Mouse (Mus musculus): ENCODE measurements around the gene Rnaseh2c. TPM values are rescaled to one million over a fixed set of nuclear protein-coding genes. Genes with fewer than 3 reads are reported as not detected.
A peak's percentile ranks its signal among the peaks of the same experiment; 100 is the strongest.

Gene Rnaseh2c
- polyA plus RNA-seq (2015; fragmentation: Nextera tagmentation; extraction: Ambion mirVana), result 73.8 and 81.0 TPM in 2 replicates

DNA sequence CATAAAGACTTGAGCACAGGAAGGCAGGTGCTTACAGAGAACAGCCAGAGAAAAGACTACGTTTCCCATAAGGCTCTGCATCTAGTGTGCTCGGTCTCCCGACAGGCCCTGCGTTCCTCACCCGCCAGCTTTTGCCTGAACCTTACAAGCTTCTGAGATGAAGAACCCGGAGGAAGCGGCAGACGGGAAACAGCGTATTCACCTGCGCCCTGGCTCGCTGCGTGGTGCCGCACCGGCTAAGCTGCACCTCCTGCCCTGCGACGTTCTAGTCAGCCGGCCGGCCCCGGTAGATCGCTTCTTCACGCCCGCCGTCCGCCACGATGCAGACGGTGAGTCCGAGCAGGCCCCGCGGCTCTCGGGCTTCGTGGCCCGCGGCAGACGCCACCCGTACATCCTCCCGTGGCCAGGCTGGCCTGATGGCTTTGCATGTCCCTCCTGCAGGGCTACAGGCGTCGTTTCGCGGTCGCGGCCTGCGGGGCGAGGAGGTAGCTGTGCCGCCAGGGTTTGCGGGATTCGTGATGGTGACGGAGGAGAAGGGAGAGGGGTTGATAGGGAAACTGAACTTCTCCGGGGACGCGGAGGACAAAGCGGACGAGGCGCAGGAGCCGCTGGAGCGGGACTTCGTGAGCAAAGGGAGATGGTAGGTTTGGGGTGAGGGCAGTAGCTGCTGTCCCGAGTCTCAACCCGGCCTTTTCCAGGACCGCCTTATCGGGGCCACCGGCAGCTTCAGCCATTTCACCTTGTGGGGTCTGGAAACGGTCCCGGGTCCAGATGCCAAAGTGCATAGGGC is at the start of gene Rnaseh2c:
Gene Rnaseh2c, plus strand, starts transcription at position 122 of the 790 bp plus-strand sequence.
- Histone ChIP-seq H3K9me3 (ENCODE audit: control insufficient read depth) (no peaks in the 10 kb centered on the region), H3K36me3 (ENCODE audit: control insufficient read depth, insufficient read depth) (peaks cover 40% of the 10 kb centered on the region), H3K4me3 (ENCODE audit: low read depth, low read length) (peak within 1 kb of the TSS; percentile 76), H3K9ac (ENCODE audit: low read depth, low read length) (peak within 1 kb of the TSS; percentile 76), H3K4me2 (replicated peaks; ENCODE audit: low read depth) (peak within 1 kb of the TSS; percentile 93), H3K27ac (ENCODE audit: low read depth, low read length) (peak within 1 kb of the TSS; percentile 73), H3K27me3 (replicated peaks; ENCODE audit: control insufficient read depth, insufficient read depth, low read length) (no peaks in the 10 kb centered on the region), H3K4me1 (replicated peaks; ENCODE audit: control insufficient read depth, insufficient read depth, low read length) (no peaks in the 10 kb centered on the region; the same call in 1 of the 2 replicates)
- WGBS, result under 1% methylated on average over 64 of the region's 64 CpGs
- TF ChIP-seq CTCF (IDR thresholded peaks at IDR 0.05; ENCODE audit: low read depth), result no peak
- peak; percentile 70 for ATAC-seq

DNA sequence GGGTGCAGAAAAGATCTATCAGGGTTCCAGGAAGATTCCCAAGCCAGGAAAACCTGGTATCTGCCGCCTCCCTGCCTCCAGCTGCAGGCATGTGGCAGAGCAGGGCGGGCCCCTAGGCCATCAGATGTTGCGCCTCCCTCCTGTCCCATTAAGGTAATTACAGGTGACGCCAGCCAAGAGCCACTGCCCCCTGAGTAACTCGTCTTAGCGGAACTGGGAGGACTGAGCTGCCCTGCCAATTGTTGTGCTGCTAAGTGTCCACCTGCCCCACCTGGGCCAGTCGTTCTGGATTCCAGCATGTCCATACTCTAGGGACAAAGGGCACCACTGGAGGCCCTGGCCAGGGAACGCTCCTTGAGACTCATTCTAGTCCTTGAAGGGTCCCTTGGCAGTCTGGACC is 47.9 kb upstream of the Rnaseh2c start:
- Histone ChIP-seq H3K4me2 (replicated peaks; ENCODE audit: low read depth) (peak overlapping the region; percentile 52), H3K4me1 (replicated peaks; ENCODE audit: control insufficient read depth, insufficient read depth, low read length) (peaks cover 4% of the 10 kb centered on the region; the same call in 1 of the 2 replicates), H3K9ac (ENCODE audit: low read depth, low read length) (peak overlapping the region; percentile 26; the same call in 1 of the 2 replicates), H3K4me3 (ENCODE audit: low read depth, low read length) (no peak overlapping the region), H3K27me3 (replicated peaks; ENCODE audit: control insufficient read depth, insufficient read depth, low read length) (0 out of 2 replicates have a peak, but pooled peaks cover 4% of the 10 kb centered on the region), H3K27ac (ENCODE audit: low read depth, low read length) (peak overlapping the region; percentile 91), H3K36me3 (ENCODE audit: control insufficient read depth, insufficient read depth) (peaks cover 19% of the 10 kb centered on the region), H3K9me3 (ENCODE audit: control insufficient read depth) (no peaks in the 10 kb centered on the region)
- 36% methylated on average over 8 of the region's 8 CpGs for WGBS
- TF ChIP-seq CTCF (IDR thresholded peaks at IDR 0.05; ENCODE audit: low read depth), result peak; percentile 52
- peak; percentile 87 for ATAC-seq

DNA sequence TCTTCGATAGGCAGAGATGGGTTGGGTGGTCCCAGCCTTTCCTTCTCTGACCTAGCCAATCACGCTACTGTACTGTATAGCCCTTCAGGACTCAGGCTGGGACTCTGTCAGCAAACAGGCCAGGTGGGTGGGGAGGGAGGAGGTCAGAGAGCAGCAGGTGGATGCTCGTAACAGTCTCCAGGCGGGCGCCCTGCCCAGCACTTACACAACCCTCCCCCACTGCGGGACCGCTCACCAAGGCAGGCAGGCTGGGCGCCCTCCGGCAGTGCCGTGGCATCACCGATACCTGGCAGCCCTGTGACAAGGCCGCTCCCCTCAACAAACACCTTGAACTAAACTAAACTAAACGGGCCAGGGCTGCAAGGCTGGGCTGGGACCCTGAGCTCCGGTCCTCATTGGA is 47.5 kb upstream of the Rnaseh2c start:
- peak overlapping the region; percentile 26; the same call in 1 of the 2 replicates for H3K9ac ChIP-seq (ENCODE audit: low read depth, low read length)
- ATAC-seq, result peak; percentile 85
- H3K36me3 ChIP-seq (ENCODE audit: control insufficient read depth, insufficient read depth), result peaks cover 19% of the 10 kb centered on the region
- H3K4me2 ChIP-seq (replicated peaks; ENCODE audit: low read depth), result peak overlapping the region; percentile 52
- TF ChIP-seq CTCF (IDR thresholded peaks at IDR 0.05; ENCODE audit: low read depth), result no peak
- H3K27me3 ChIP-seq (replicated peaks; ENCODE audit: control insufficient read depth, insufficient read depth, low read length), result peaks cover 8% of the 10 kb centered on the region; the same call in 1 of the 2 replicates
- peaks cover 4% of the 10 kb centered on the region; the same call in 1 of the 2 replicates for H3K4me1 ChIP-seq (replicated peaks; ENCODE audit: control insufficient read depth, insufficient read depth, low read length)
- no peak overlapping the region for H3K4me3 ChIP-seq (ENCODE audit: low read depth, low read length)
- H3K9me3 ChIP-seq (ENCODE audit: control insufficient read depth), result no peaks in the 10 kb centered on the region
- WGBS, result 42% methylated on average over 14 of the region's 14 CpGs
- H3K27ac ChIP-seq (ENCODE audit: low read depth, low read length), result peak overlapping the region; percentile 91

DNA sequence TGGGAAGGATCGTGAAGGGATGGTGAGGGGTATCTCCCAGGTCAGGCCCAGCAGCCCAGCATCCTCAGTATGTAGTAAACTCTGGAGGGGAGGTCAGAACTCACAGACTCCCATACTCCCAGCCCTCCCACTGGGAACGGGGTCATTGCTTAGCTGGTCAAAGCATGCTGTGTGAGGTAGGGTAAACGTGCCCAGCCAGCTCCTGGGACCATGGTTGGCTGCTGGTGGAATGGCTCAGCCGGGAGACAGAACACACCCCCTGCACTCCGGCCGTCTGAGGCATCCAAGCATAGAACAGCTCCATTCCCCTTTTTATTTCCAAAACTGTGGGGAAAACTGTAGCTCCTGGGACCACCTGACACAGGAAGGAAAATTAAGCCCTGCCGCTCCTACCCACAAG is 43.5 kb upstream of the Rnaseh2c start:
- TF ChIP-seq CTCF (IDR thresholded peaks at IDR 0.05; ENCODE audit: low read depth), result no peak
- Histone ChIP-seq H3K36me3 (ENCODE audit: control insufficient read depth, insufficient read depth) (no peaks in the 10 kb centered on the region), H3K9me3 (ENCODE audit: control insufficient read depth) (no peaks in the 10 kb centered on the region), H3K9ac (ENCODE audit: low read depth, low read length) (peak overlapping the region; percentile 40), H3K4me2 (replicated peaks; ENCODE audit: low read depth) (peak overlapping the region; percentile 77), H3K27ac (ENCODE audit: low read depth, low read length) (peak overlapping the region; percentile 94; the same call in 1 of the 2 replicates), H3K4me1 (replicated peaks; ENCODE audit: control insufficient read depth, insufficient read depth, low read length) (peaks cover 7% of the 10 kb centered on the region; the same call in 1 of the 2 replicates), H3K4me3 (ENCODE audit: low read depth, low read length) (peak overlapping the region; percentile 58), H3K27me3 (replicated peaks; ENCODE audit: control insufficient read depth, insufficient read depth, low read length) (peaks cover 14% of the 10 kb centered on the region; the same call in 1 of the 2 replicates)
- no peak for ATAC-seq
- WGBS, result 30% methylated on average over 7 of the region's 7 CpGs

DNA sequence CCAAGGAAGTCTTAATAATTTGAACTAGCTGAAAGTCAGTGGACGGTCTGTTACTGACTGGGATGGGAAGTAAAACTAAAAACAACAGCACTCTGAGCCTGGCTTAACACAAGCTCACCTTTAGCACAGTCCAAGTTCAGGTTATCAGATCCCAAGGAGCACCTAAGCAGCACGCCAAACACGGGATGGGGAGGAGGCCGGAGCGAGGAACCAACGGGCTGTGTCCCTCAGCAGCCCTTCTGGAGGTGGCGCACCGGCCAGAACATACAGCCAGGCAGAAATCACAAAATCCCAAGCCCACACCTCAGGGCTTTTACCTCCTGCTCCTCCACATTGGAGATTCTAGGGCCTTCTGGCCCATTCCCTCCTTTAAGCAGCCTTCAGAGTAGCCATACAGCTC is 42.9 kb upstream of the Rnaseh2c start:
- Histone ChIP-seq H3K4me2 (replicated peaks; ENCODE audit: low read depth) (peak overlapping the region; percentile 77), H3K4me1 (replicated peaks; ENCODE audit: control insufficient read depth, insufficient read depth, low read length) (peaks cover 3% of the 10 kb centered on the region; the same call in 1 of the 2 replicates), H3K9me3 (ENCODE audit: control insufficient read depth) (no peaks in the 10 kb centered on the region), H3K27ac (ENCODE audit: low read depth, low read length) (peak overlapping the region; percentile 94), H3K36me3 (ENCODE audit: control insufficient read depth, insufficient read depth) (no peaks in the 10 kb centered on the region), H3K4me3 (ENCODE audit: low read depth, low read length) (peak overlapping the region; percentile 58), H3K9ac (ENCODE audit: low read depth, low read length) (peak overlapping the region; percentile 40), H3K27me3 (replicated peaks; ENCODE audit: control insufficient read depth, insufficient read depth, low read length) (peaks cover 14% of the 10 kb centered on the region; the same call in 1 of the 2 replicates)
- no peak for ATAC-seq
- no peak for TF ChIP-seq CTCF (IDR thresholded peaks at IDR 0.05; ENCODE audit: low read depth)
- 31% methylated on average over 8 of the region's 8 CpGs for WGBS

DNA sequence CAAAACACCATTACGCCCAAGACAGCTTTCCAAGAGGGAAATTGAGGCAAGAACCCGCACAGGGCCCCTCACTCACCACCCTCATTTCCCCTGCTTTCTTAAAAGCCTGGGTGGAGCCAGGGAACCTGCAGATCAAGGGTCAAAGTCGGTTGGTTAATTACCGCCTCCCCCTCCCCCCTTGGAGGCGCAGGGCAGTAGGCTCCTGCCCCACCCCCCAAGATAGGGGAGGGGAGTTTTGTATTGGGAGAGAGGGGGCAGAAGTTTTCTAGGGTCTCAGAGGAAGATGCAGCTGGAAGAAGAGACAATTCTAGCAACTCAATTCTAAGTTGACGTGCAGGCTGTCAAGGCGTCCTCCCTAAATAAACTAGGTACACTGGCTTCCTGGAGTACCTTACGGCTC is 42.4 kb upstream of the Rnaseh2c start:
- Histone ChIP-seq H3K4me3 (ENCODE audit: low read depth, low read length) (peak overlapping the region; percentile 58), H3K9me3 (ENCODE audit: control insufficient read depth) (no peaks in the 10 kb centered on the region), H3K4me1 (replicated peaks; ENCODE audit: control insufficient read depth, insufficient read depth, low read length) (peaks cover 3% of the 10 kb centered on the region; the same call in 1 of the 2 replicates), H3K36me3 (ENCODE audit: control insufficient read depth, insufficient read depth) (no peaks in the 10 kb centered on the region), H3K27me3 (replicated peaks; ENCODE audit: control insufficient read depth, insufficient read depth, low read length) (peaks cover 14% of the 10 kb centered on the region; the same call in 1 of the 2 replicates), H3K9ac (ENCODE audit: low read depth, low read length) (peak overlapping the region; percentile 40; the same call in 1 of the 2 replicates), H3K27ac (ENCODE audit: low read depth, low read length) (peak overlapping the region; percentile 94), H3K4me2 (replicated peaks; ENCODE audit: low read depth) (peak overlapping the region; percentile 77)
- 13% methylated on average over 8 of the region's 8 CpGs for WGBS
- no peak for ATAC-seq
- no peak for TF ChIP-seq CTCF (IDR thresholded peaks at IDR 0.05; ENCODE audit: low read depth)
